Mouse (Mus musculus): ENCODE data around the gene Neu2.

DNA sequence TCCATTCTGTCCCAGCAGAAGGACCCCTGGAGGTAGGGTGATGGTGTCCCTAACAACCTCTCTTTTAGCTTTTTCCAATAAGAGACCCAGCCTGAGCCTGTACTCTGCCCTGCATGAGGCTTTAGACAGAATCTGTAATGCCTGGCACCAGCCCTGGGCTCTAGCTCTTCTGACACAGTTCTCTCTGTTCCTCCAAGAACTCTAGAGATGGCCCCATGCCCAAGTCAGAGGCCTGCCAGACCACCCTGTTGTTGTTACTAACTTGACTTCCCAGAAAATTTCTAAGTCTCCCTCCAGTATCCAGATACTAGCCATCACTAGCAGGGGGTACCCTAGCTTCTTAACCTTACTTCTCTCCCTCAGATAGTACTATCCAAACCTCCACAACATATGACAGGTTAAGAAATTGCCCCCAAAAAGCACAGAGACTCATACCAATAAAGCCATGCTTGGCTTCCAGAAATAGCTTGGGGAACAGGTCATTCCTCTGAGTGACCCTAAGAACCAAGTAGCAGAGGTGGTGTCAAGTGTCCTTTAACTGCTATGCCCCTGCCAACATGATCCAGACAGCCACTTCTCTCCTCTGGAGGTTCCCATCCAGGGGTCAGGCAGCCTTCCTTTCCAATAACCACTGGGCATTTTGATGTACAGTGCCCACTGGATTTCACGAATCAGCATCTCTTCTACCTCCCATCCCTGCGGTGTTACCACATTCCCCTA, 105.0 kb downstream of the Neu2 start:
- TF ChIP-seq CTCF (IDR thresholded peaks at IDR 0.05; ENCODE audit: low read depth, low read length) = no peak
- TF ChIP-seq GATA1 (IDR thresholded peaks at IDR 0.05; ENCODE audit: borderline replicate concordance, low read length) = no peak
- no peak for TF ChIP-seq POLR2AphosphoS5 (IDR thresholded peaks at IDR 0.05; ENCODE audit: insufficient replicate concordance, low read depth, low read length)
- TF ChIP-seq TAL1 (conservative IDR thresholded peaks at IDR 0.05; ENCODE audit: low read depth, low read length) = no peak
